ENCODE assay signal across 11 mouse cellular contexts in the genomic region with DNA sequence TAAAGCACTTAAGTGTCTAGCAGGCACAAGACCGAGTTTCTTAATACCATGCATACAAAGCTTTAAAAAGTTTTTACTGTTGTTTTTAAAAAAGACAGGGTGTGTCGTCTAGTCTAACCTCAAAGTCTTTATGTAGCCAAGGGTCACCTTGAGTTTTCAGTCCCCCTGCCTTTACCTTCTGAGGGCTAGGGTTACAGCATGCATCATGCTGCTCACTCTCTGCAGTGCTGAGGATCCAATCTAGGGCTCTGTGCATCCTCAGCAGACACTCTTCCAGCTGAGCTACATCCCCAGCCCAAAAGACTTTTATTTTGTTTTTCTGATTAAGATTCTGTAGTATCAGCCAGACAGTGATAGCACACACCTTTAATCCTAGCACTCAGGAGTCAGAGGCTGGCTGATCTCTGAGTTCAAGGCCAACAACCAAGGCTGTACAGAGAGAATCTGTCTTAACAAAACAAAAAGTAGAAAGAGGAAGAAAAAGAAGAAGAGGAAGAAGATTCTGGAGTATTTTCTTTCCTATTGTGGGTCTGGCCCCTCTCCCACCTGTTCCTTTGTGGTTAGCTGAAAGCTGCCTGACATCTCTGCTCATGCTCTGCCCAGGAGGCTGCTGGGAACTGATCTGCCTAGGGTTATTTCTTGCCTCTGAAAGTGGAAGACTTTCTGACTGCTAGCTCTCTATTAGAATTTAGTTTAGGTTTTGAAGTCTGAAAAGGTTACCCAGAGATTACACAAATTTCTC. TPM values are rescaled to one million over a fixed set of nuclear protein-coding genes. Genes with fewer than 3 reads are reported as not detected.
DNase-seq lines count a peak whose midpoint lies in the region; ATAC-seq and TF ChIP-seq lines count a peak whose summit lies in the region.
"Had no signal": no experiment of that assay in that cellular context is flagged by ENCODE, and none has a peak within 500 bp of the region (broad histone marks: within the 10 kb centered on the region; RNA-seq: fewer than 3 reads in every experiment).

No protein-coding gene starts in this region.

- H3K4me1 ChIP-seq in kidney, embryonic 15.5 days = peaks cover 13% of the 10 kb centered on the region
- peaks cover 93% of the 10 kb centered on the region for H3K4me1 ChIP-seq in E14TG2a.4 (replicated peaks; ENCODE audit: low read depth, low read length)
- peaks cover 5% of the 10 kb centered on the region for H3K4me1 ChIP-seq in bone marrow, adult 2 months (ENCODE audit: control insufficient read depth, insufficient read depth, low read length)

- H3K9me3 ChIP-seq in kidney, embryonic 15.5 days (replicated peaks) = no peaks in the 10 kb centered on the region
- H3K9me3 ChIP-seq in E14TG2a.4 (ENCODE audit: low read length) = no peaks in the 10 kb centered on the region
- H3K9me3 ChIP-seq: megakaryocyte, embryonic 14.5 days had no signal

- TF ChIP-seq CTCF in E14TG2a.4 (conservative IDR thresholded peaks at IDR 0.05; ENCODE audit: low read length) = no peak
- no peak for TF ChIP-seq CTCF in bone marrow, adult 2 months (IDR thresholded peaks at IDR 0.05; ENCODE audit: control insufficient read depth, insufficient read depth, low read length)

- ATAC-seq in kidney, embryonic 15.5 days (replicated peaks; ENCODE audit: low FRiP score) = no peak
- ATAC-seq: forebrain, embryonic 14.5 days had no signal

- H3K27ac ChIP-seq in kidney, embryonic 15.5 days = peak overlapping the region; percentile 91
- peak overlapping the region; percentile 63; the same call in 1 of the 2 replicates for H3K27ac ChIP-seq in bone marrow, adult 2 months (ENCODE audit: control insufficient read depth, insufficient read depth, low read depth, low read length, poor library complexity)

- H3K9ac ChIP-seq in kidney, embryonic 15.5 days = no peak overlapping the region

- TF ChIP-seq POLR2A in bone marrow, adult 2 months (IDR thresholded peaks at IDR 0.05; ENCODE audit: borderline replicate concordance, control insufficient read depth, low read depth, low read length) = no peak

- H3K36me3 ChIP-seq in kidney, embryonic 15.5 days = peaks cover 91% of the 10 kb centered on the region
- H3K36me3 ChIP-seq in E14TG2a.4 (ENCODE audit: insufficient read depth, low read length) = peaks cover 64% of the 10 kb centered on the region
- H3K36me3 ChIP-seq in splenic B cell, adult 2 months (ENCODE audit: control insufficient read depth, insufficient read depth, low read length, poor library complexity, severe bottlenecking) = peaks cover 12% of the 10 kb centered on the region

- no peak for DNase-seq in kidney, adult 11 months
- peak; percentile 52 for DNase-seq in splenic B cell, adult 2 months (ENCODE audit: low read depth, low spot score)
- DNase-seq in left cerebral cortex, adult 9 months (ENCODE audit: low spot score in 2 of 2) = no peak
- no peak for DNase-seq in right cerebral cortex, postnatal 25 days
- DNase-seq: left cerebral cortex, postnatal 4 days; retina, postnatal 1 day had no signal

- H3K27me3 ChIP-seq in kidney, embryonic 15.5 days = no peaks in the 10 kb centered on the region
- no peaks in the 10 kb centered on the region for H3K27me3 ChIP-seq in E14TG2a.4 (ENCODE audit: insufficient read depth, low read length)
- no peaks in the 10 kb centered on the region for H3K27me3 ChIP-seq in splenic B cell, adult 2 months (ENCODE audit: control insufficient read depth, insufficient read depth, low read length, poor library complexity, severe bottlenecking)
- H3K27me3 ChIP-seq: megakaryocyte, embryonic 14.5 days had no signal

- 81% methylated on average over 2 of the region's 2 CpGs for WGBS in kidney, embryonic 15.5 days
- 30% methylated on average over 2 of the region's 2 CpGs for WGBS in bone marrow, adult 2 months

- H3K4me3 ChIP-seq in kidney, embryonic 15.5 days (replicated peaks) = no peak overlapping the region
- peak overlapping the region; percentile 49 for H3K4me3 ChIP-seq in E14TG2a.4 (replicated peaks; ENCODE audit: low read length)
- H3K4me3 ChIP-seq in bone marrow, adult 2 months (replicated peaks; ENCODE audit: control insufficient read depth, low read depth, low read length) = no peak overlapping the region
- H3K4me3 ChIP-seq: megakaryocyte, embryonic 14.5 days had no signal

- H3K4me2 ChIP-seq in kidney, embryonic 15.5 days = no peak overlapping the region

RNA-seq across cellular contexts. Expression of a gene that starts 8.0 kb away (rescaled TPM):
- 26.6 and 28.7 TPM in 2 replicates for polyA plus RNA-seq in kidney, embryonic 15.5 days (2015; fragmentation: Nextera tagmentation; extraction: Ambion mirVana)
- 34.2 and 58.2 TPM in 2 replicates for polyA plus RNA-seq in bone marrow, adult 2 months (2011; ENCODE audit: insufficient read depth, insufficient read length, low replicate concordance, missing spikeins)

RNA-seq across cellular contexts. Expression of a gene that starts 27.5 kb away (rescaled TPM):
- polyA plus RNA-seq in kidney, embryonic 15.5 days (2015; fragmentation: Nextera tagmentation; extraction: Ambion mirVana) = 59.8 and 67.6 TPM in 2 replicates
- 35.8 and 69.2 TPM in 2 replicates for polyA plus RNA-seq in bone marrow, adult 2 months (2011; ENCODE audit: insufficient read depth, insufficient read length, low replicate concordance, missing spikeins)

RNA-seq across cellular contexts. Expression of a gene that starts 34.9 kb away (rescaled TPM):
- polyA plus RNA-seq in kidney, embryonic 15.5 days (2015; fragmentation: Nextera tagmentation; extraction: Ambion mirVana) = 77.6 and 83.5 TPM in 2 replicates
- polyA plus RNA-seq in bone marrow, adult 2 months (2011; ENCODE audit: insufficient read depth, insufficient read length, low replicate concordance, missing spikeins) = 76.6 and 102 TPM in 2 replicates

RNA-seq across cellular contexts. Expression of a gene that starts 56.3 kb away (rescaled TPM):
- polyA plus RNA-seq in kidney, embryonic 15.5 days (2015; fragmentation: Nextera tagmentation; extraction: Ambion mirVana) = 119 and 131 TPM in 2 replicates
- polyA plus RNA-seq in bone marrow, adult 2 months (2011; ENCODE audit: insufficient read depth, insufficient read length, low replicate concordance, missing spikeins) = 14.9 and 39.7 TPM in 2 replicates
